Mouse (Mus musculus) adrenal gland, postnatal 4 days (tissue): ENCODE results near the gene Cd151. TPM values are rescaled to one million over a fixed set of nuclear protein-coding genes. Genes with fewer than 3 reads are reported as not detected.
A peak's percentile ranks its signal among the peaks of the same experiment; 100 is the strongest.

Experiments used
- DNase-seq, 2 experiments: peaks; one replicate each; pipeline ENCODE4 v3.0.0; 2021 to 2022; ENCODE audit warnings: low spot score in 2 of 2, mixed read lengths in 2 of 2
- total RNA-seq, 2 experiments: library from RNA; stranded (reverse); gene quantifications; 2 replicates each; pipeline ENCODE4 v1.2.3; 2021

Gene Cd151
- total RNA-seq, 2 experiments from 2014 or later: 209 to 215 TPM

GRCm38 (mm10) chr7:141455610-141456314 is 11.4 kb upstream of the Cd151 start:
- peak in 1 of 2 experiments; percentile 54 for DNase-seq

GRCm38 (mm10) chr7:141456739-141457138 is 10.5 kb upstream of the Cd151 start:
- DNase-seq: no peak

GRCm38 (mm10) chr7:141457236-141457635 is 10.0 kb upstream of the Cd151 start:
- no peak for DNase-seq

- no peak for DNase-seq
These were observed 9.1 kb upstream of the Cd151 start for GRCm38 (mm10) chr7:141457986-141458660.

DNA sequence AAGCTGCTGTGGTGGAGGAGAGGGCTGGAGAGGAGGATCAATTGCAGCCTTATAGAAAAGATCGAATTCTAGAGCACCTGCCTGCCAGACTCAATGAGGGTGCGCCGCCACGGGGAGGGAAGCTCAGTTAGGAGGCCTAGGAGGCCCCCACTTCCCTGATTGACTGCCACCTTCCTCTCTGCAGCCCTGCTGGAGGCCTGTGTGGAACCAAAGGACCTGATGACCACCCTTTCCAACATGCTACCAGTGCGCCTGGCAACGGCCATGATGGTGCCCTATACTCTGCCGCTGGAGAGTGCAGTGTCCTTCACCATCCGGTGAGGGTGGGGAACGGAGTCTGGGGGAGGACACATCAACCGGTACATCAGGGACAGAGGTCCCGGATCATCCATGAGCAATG is 8.5 kb upstream of the Cd151 start:
- DNase-seq: no peak

DNA sequence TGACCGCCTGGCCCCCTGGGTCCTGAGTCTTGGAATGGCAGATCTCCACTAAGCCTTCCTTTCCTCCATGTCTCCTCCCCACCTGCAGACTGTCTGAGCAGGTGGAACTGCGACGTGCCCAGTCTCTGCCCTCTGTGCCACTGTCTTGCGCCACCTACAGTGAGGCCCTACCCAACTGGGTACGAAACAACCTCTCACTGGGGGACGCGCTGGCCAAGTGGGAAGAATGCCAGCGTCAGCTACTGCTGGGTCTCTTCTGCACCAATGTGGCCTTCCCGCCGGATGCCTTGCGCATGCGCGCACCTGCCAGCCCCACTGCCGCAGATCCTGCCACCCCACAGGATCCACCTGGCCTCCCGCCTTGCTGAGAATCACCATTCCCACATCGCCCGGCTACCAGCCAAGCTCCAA is 7.9 kb upstream of the Cd151 start:
- no peak for DNase-seq

GRCm38 (mm10) chr7:141460001-141460390 is 7.2 kb upstream of the Cd151 start:
- no peak for DNase-seq

- DNase-seq: no peak
These were observed 6.6 kb upstream of the Cd151 start, which contains the start of gene Cracr2b for GRCm38 (mm10) chr7:141460391-141461113. Cracr2b (plus strand) TSS chr7:141461094.

- peak in 1 of 2 experiments; percentile 2 for DNase-seq
These were observed 5.5 kb upstream of the Cd151 start for GRCm38 (mm10) chr7:141461521-141462332.

- DNase-seq: no peak
These were observed 4.8 kb upstream of the Cd151 start for GRCm38 (mm10) chr7:141462333-141462821.

- peak in 1 of 2 experiments; percentile 11 for DNase-seq
These were observed 3.2 kb upstream of the Cd151 start for GRCm38 (mm10) chr7:141463824-141464602.

DNA sequence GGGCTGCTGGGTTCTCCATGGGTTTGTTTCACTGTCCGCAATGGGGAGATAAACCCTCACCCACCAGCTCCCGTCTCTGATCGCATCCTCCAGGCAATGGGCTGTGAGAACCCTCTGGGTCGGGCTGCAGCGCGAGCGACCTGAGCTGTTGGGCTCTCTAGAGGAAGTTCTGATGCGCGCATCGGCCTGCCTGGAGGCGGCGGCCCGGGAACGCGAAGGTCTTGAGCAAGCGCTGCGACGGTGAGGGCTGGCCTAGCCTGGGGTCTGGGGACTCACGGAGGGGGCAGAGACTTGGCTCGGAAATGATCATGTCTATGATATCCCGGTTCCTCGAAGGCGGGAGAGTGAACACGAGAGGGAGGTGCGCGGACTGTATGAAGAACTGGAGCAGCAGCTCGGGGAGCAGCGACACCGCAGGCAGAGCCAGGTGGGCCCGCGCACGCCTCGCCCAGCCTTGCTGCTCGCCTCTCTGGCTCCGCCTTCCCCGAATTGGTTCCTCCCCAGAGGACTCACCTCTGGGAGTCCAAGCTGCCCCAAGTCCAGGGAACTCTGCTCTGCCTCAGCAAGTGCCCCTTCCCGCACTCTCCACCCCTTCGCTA is 2.5 kb upstream of the Cd151 start:
- peak in 1 of 2 experiments; percentile 5 for DNase-seq

- DNase-seq: no peak
These were observed 1.7 kb upstream of the Cd151 start for GRCm38 (mm10) chr7:141465388-141466044.

DNA sequence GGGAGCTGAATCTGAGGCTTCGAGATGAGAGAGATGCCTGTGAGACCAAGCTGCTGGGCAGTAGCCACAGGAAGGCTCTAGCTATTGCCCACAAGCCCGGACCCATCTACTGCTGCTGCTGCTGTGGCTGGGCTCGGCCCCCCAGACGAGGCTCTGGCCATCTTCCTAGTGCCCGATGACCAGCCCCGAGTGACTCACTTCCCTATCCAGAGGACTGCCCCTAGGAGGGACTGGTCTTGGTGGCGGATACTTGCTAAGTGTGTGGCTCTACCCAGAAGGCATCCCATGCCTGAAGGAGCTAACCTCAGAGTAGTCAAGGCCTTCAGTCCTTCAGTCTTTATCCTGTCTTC is 1.2 kb upstream of the Cd151 start:
- DNase-seq: no peak

DNA sequence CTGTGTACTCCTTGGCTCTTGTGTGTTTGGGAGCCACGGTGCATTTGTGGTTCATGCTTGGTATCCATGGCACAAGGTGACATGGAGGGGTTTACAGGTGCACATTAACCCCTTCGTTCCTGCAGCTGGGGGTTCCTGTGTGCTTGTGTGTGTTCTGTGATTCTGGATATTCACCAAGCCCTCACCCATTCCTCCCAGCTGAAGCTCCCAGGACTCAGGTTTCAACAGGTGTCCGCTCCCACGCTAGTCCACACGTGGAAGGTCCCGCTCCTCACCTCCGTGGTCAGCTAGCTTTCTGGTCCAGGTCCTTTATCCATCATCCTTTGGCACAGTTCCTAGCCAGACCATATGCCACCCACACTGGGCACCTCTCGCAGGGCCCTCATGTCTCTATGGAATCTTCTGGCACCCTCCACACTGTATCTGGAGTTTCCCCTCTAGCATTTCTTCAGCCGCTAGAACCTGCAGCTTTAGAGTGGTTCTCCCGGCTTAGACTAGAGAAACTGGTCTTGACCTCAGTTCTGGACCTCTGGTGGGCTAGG is 514 bp upstream of the Cd151 start:
- no peak for DNase-seq

- DNase-seq: no peak
These were observed 951 bp downstream of the Cd151 start for GRCm38 (mm10) chr7:141468164-141468521.

DNA sequence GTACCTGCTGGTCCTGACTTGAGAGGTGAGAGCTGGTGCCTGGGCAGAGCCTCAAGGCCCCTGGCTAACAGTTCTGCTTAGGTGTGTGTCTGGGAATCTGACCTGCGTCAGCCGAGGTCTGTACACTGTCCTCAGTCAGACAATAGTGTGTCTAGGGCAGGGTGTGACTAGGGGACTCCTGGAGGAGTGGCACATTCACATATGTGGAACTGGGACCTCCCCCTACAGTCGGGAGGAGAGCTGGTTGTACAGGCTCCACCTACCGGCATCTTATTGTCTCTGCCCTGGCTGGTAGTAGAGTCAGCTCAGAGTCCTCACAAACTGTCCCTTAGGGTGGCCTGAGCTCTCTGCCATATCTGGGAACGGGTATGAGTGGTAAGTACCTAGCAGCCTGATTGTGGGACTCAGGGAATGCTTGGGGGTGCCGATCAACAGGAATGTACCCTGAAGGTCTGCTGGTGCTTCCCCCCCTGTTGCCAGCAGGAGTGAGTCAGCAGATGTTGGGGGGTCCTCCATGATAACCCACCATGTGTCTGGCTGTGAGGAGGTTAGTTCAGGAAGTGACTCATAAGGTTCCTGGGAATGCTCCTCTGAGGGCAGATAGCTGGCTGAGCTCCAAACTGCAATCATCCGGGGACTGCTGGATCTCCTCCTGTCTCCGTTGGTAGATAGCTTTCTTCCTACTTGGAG is 1.5 kb downstream of the Cd151 start:
- DNase-seq: peak in 1 of 2 experiments; percentile 51

DNA sequence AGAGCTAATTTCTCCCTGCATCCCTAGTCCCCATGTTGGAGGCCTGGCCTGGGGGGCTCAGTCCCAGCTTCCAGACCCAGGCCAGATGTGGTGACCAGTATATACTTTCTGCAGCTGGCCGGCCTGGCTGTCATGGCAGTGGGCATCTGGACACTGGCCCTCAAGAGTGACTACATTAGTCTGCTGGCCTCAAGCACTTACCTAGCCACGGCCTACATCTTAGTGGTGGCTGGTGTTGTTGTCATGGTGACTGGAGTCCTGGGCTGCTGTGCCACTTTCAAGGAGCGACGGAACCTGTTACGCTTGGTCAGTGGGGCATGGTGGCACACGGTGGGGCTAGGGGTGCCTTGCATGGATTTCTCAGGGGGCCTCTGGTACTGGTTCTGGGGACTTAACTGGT is 2.2 kb downstream of the Cd151 start:
- no peak for DNase-seq
